Mouse (Mus musculus) hindbrain, embryonic 13.5 days (tissue): ENCODE measurements around the gene Fignl2. TPM values are rescaled to one million over a fixed set of nuclear protein-coding genes. Genes with fewer than 3 reads are reported as not detected.

ENCODE experiments used
- ATAC-seq: fragments of 200-750 bp; cut with Nextera tagmentation; 2 replicates; pipeline ENCODE4 v1.8.0; 2017; ENCODE audit warnings: moderate TSS enrichment; ENCODE audit not compliant: low FRiP score
- H3K27ac ChIP-seq: fragments of 300-500 bp; sonication (generic); 2 replicates; pipeline ENCODE4 v1.5.1; 2015; ENCODE audit warnings: inconsistent platforms, mild to moderate bottlenecking, moderate library complexity
- H3K27me3 ChIP-seq: fragments of 300-500 bp; sonication (generic); 2 replicates; pipeline ENCODE4 v1.6.1; 2015; ENCODE audit warnings: mild to moderate bottlenecking, inconsistent platforms
- H3K36me3 ChIP-seq: fragments of 300-500 bp; sonication (generic); 2 replicates; pipeline ENCODE4 v1.6.1; 2015; ENCODE audit warnings: mild to moderate bottlenecking, inconsistent platforms
- H3K4me1 ChIP-seq: fragments of 300-500 bp; sonication (generic); replicated peaks from 2 replicates; pipeline ENCODE4 v1.6.1; 2015; ENCODE audit warnings: inconsistent platforms
- H3K4me2 ChIP-seq: fragments of 300-500 bp; sonication (generic); 2 replicates; pipeline ENCODE4 v1.6.1; 2015; ENCODE audit warnings: inconsistent platforms, mild to moderate bottlenecking, moderate library complexity
- H3K4me3 ChIP-seq: fragments of 300-500 bp; sonication (generic); 2 replicates; pipeline ENCODE4 v1.5.1; 2015; ENCODE audit warnings: mild to moderate bottlenecking, inconsistent platforms
- H3K9ac ChIP-seq: fragments of 300-500 bp; sonication (generic); 2 replicates; pipeline ENCODE4 v1.6.1; 2015; ENCODE audit warnings: mild to moderate bottlenecking, inconsistent platforms
- H3K9me3 ChIP-seq: fragments of 300-500 bp; sonication (generic); 2 replicates; pipeline ENCODE4 v1.6.1; 2016; ENCODE audit warnings: inconsistent platforms
- WGBS: fragments of 180-500 bp; shearing (Covaris S2); methylation state at CpG from one replicate; pipeline ENCODE4 v1.1.7; 2015; 5-methylcytosine and 5-hydroxymethylcytosine counted together
- polyA plus RNA-seq: library from polyadenylated mRNA; unstranded; fragments of >200 nt; fragmentation: Nextera tagmentation; extraction: Ambion mirVana; gene quantifications from 2 replicates; pipeline ENCODE4 v1.2.1, GENCODE M21; 2015

Gene Fignl2
- polyA plus RNA-seq, 1 experiment from 2014 or later: 0.16 TPM

GRCm38 (mm10) chr15:101092121-101092828 is 13.9 kb upstream of the Fignl2 start:
- WGBS: 23% methylated on average over 14 of the region's 14 CpGs
- peaks cover 39% of the 10 kb centered on the region for H3K4me1 ChIP-seq
- peak overlapping the region; percentile 35 for H3K4me2 ChIP-seq
- no peak overlapping the region for H3K9ac ChIP-seq
- H3K27me3 ChIP-seq: no peaks in the 10 kb centered on the region
- H3K27ac ChIP-seq: peak overlapping the region; percentile 89
- no peaks in the 10 kb centered on the region for H3K36me3 ChIP-seq
- peak; percentile 47; the same call in 1 of the 2 replicates for ATAC-seq
- H3K4me3 ChIP-seq: no peak overlapping the region
- H3K9me3 ChIP-seq: no peaks in the 10 kb centered on the region

GRCm38 (mm10) chr15:101091551-101091950 is 13.2 kb upstream of the Fignl2 start:
- Histone ChIP-seq H3K9me3 (no peaks in the 10 kb centered on the region), H3K4me3 (no peak overlapping the region), H3K27ac (peak overlapping the region; percentile 89), H3K9ac (no peak overlapping the region), H3K4me2 (no peak overlapping the region), H3K4me1 (peaks cover 39% of the 10 kb centered on the region), H3K27me3 (no peaks in the 10 kb centered on the region), H3K36me3 (no peaks in the 10 kb centered on the region)
- 95% methylated on average over 8 of the region's 8 CpGs for WGBS
- no peak for ATAC-seq

- Histone ChIP-seq H3K9ac (no peak overlapping the region), H3K4me1 (peaks cover 23% of the 10 kb centered on the region), H3K9me3 (no peaks in the 10 kb centered on the region), H3K27me3 (no peaks in the 10 kb centered on the region), H3K4me2 (no peak overlapping the region), H3K4me3 (no peak overlapping the region), H3K27ac (no peak overlapping the region), H3K36me3 (no peaks in the 10 kb centered on the region)
- WGBS: 33% methylated on average over 4 of the region's 4 CpGs
- ATAC-seq: no peak
These were observed 9.9 kb upstream of the Fignl2 start for GRCm38 (mm10) chr15:101088291-101088690.

- Histone ChIP-seq H3K36me3 (no peaks in the 10 kb centered on the region), H3K9ac (no peak overlapping the region), H3K4me3 (no peak overlapping the region), H3K27ac (no peak overlapping the region), H3K9me3 (no peaks in the 10 kb centered on the region), H3K4me2 (no peak overlapping the region), H3K4me1 (peaks cover 9% of the 10 kb centered on the region), H3K27me3 (no peaks in the 10 kb centered on the region)
- 71% methylated on average over 3 of the region's 3 CpGs for WGBS
- ATAC-seq: no peak
These were observed 8.6 kb upstream of the Fignl2 start for GRCm38 (mm10) chr15:101086956-101087355.

GRCm38 (mm10) chr15:101086451-101086850 is 8.1 kb upstream of the Fignl2 start:
- H3K36me3 ChIP-seq: no peaks in the 10 kb centered on the region
- no peaks in the 10 kb centered on the region for H3K9me3 ChIP-seq
- WGBS: 67% methylated on average over 9 of the region's 9 CpGs
- no peak overlapping the region for H3K27ac ChIP-seq
- no peak overlapping the region for H3K9ac ChIP-seq
- no peak for ATAC-seq
- no peak overlapping the region for H3K4me3 ChIP-seq
- peaks cover 9% of the 10 kb centered on the region for H3K4me1 ChIP-seq
- H3K27me3 ChIP-seq: no peaks in the 10 kb centered on the region
- no peak overlapping the region for H3K4me2 ChIP-seq

GRCm38 (mm10) chr15:101084499-101084898 is 6.1 kb upstream of the Fignl2 start:
- no peak overlapping the region for H3K27ac ChIP-seq
- 85% methylated on average over 10 of the region's 10 CpGs for WGBS
- no peaks in the 10 kb centered on the region for H3K9me3 ChIP-seq
- H3K27me3 ChIP-seq: no peaks in the 10 kb centered on the region
- H3K36me3 ChIP-seq: no peaks in the 10 kb centered on the region
- no peak overlapping the region for H3K9ac ChIP-seq
- no peak overlapping the region for H3K4me3 ChIP-seq
- peaks cover 24% of the 10 kb centered on the region for H3K4me1 ChIP-seq
- ATAC-seq: no peak
- no peak overlapping the region for H3K4me2 ChIP-seq

- Histone ChIP-seq H3K27me3 (no peaks in the 10 kb centered on the region), H3K4me3 (no peak overlapping the region), H3K4me2 (no peak overlapping the region), H3K9me3 (no peaks in the 10 kb centered on the region), H3K4me1 (peaks cover 37% of the 10 kb centered on the region), H3K36me3 (no peaks in the 10 kb centered on the region), H3K9ac (no peak overlapping the region), H3K27ac (no peak overlapping the region)
- ATAC-seq: no peak
- 52% methylated on average over 4 of the region's 4 CpGs for WGBS
These were observed 3.9 kb upstream of the Fignl2 start for GRCm38 (mm10) chr15:101082236-101082635.

GRCm38 (mm10) chr15:101081035-101081548 is 2.7 kb upstream of the Fignl2 start:
- 74% methylated on average over 7 of the region's 7 CpGs for WGBS
- peaks cover 48% of the 10 kb centered on the region for H3K4me1 ChIP-seq
- no peak for ATAC-seq
- H3K4me3 ChIP-seq: no peak overlapping the region
- H3K9ac ChIP-seq: no peak overlapping the region
- no peaks in the 10 kb centered on the region for H3K36me3 ChIP-seq
- H3K4me2 ChIP-seq: no peak overlapping the region
- no peak overlapping the region for H3K27ac ChIP-seq
- no peaks in the 10 kb centered on the region for H3K27me3 ChIP-seq
- H3K9me3 ChIP-seq: no peaks in the 10 kb centered on the region

GRCm38 (mm10) chr15:101080031-101080520 is 1.7 kb upstream of the Fignl2 start:
- H3K9me3 ChIP-seq: no peaks in the 10 kb centered on the region
- no peak for ATAC-seq
- H3K36me3 ChIP-seq: no peaks in the 10 kb centered on the region
- H3K9ac ChIP-seq: no peak overlapping the region
- WGBS: 71% methylated on average over 9 of the region's 9 CpGs
- H3K4me2 ChIP-seq: no peak overlapping the region
- no peaks in the 10 kb centered on the region for H3K27me3 ChIP-seq
- no peak overlapping the region for H3K27ac ChIP-seq
- peaks cover 58% of the 10 kb centered on the region for H3K4me1 ChIP-seq
- H3K4me3 ChIP-seq: no peak overlapping the region

GRCm38 (mm10) chr15:101078731-101079156 is 377 bp upstream of the Fignl2 start:
- Histone ChIP-seq H3K9me3 (no peaks in the 10 kb centered on the region), H3K27me3 (no peaks in the 10 kb centered on the region), H3K4me2 (peak overlapping the region; percentile 80), H3K9ac (peak overlapping the region; percentile 84), H3K36me3 (no peaks in the 10 kb centered on the region), H3K4me1 (peaks cover 71% of the 10 kb centered on the region), H3K27ac (peak overlapping the region; percentile 88), H3K4me3 (peak overlapping the region; percentile 66)
- WGBS: 1% methylated on average over 29 of the region's 30 CpGs
- ATAC-seq: peak; percentile 43

- Histone ChIP-seq H3K4me3 (peak overlapping the region; percentile 66), H3K4me1 (peaks cover 81% of the 10 kb centered on the region), H3K36me3 (no peaks in the 10 kb centered on the region), H3K9ac (peak overlapping the region; percentile 84), H3K27ac (peak overlapping the region; percentile 88), H3K27me3 (no peaks in the 10 kb centered on the region), H3K9me3 (no peaks in the 10 kb centered on the region), H3K4me2 (peak overlapping the region; percentile 80)
- WGBS: under 1% methylated on average over 34 of the region's 34 CpGs
- peak; percentile 25; the same call in 1 of the 2 replicates for ATAC-seq
These were observed 1.2 kb downstream of the Fignl2 start for GRCm38 (mm10) chr15:101077001-101077812.
